Mouse (Mus musculus) left cerebral cortex, adult 2 months (tissue): ENCODE measurements around the gene Ear10. TPM values are rescaled to one million over a fixed set of nuclear protein-coding genes. Genes with fewer than 3 reads are reported as not detected.

ENCODE experiments used
- total RNA-seq, 2 experiments: library from RNA; stranded (reverse); gene quantifications; 2 replicates each; pipeline ENCODE4 v1.2.3; 2021

Gene Ear10
- total RNA-seq, 2 experiments from 2014 or later, result not detected

Other genes with a start within 250 kb of the Ear10 start
- gene Gm8165, start 246.4 kb downstream of the Ear10 start, total RNA-seq, result not detected
- gene Gm7324, start 225.7 kb downstream of the Ear10 start, total RNA-seq, result 1 to 10 TPM; 1.7 to 1.8 TPM
- not detected for gene Gm16506, start 196.1 kb downstream of the Ear10 start, total RNA-seq
- gene Gm6526, start 175.7 kb downstream of the Ear10 start, total RNA-seq, result not detected
- gene Gm8180, start 138.8 kb downstream of the Ear10 start, total RNA-seq, result not detected
- gene Ear1, start 48.0 kb downstream of the Ear10 start, total RNA-seq, result not detected
- gene Gm8113, start 1.8 kb upstream of the Ear10 start, total RNA-seq, result under 1 TPM in 1 of 2 experiments, not detected in 1; 0.21 TPM
- not detected for gene Ang5, start 33.5 kb upstream of the Ear10 start, total RNA-seq
- gene Ang6, start 78.7 kb upstream of the Ear10 start, total RNA-seq, result not detected
- not detected for gene Ear2, start 179.1 kb upstream of the Ear10 start, total RNA-seq
- gene Gm3327, start 200.3 kb upstream of the Ear10 start, total RNA-seq, result not detected